Mouse (Mus musculus) bone marrow macrophage, adult 2 months (primary cell): ENCODE measurements at regions not wholly inside any gene's neighbourhood (a gene's known extent, or its start where the extent isn't known, plus 50 kb on each side); places are given as distances from the start of the nearest gene placed in this dataset.

ENCODE experiments used
- CTCF ChIP-seq: IDR thresholded peaks from 2 replicates; pipeline ENCODE4 v1.5.1; 2012; ENCODE audit warnings: low read depth, mild to moderate bottlenecking, low read length, moderate library complexity
- POLR2A ChIP-seq: IDR thresholded peaks from 2 replicates; pipeline ENCODE4 v1.6.1; 2012; ENCODE audit warnings: mild to moderate bottlenecking, low read depth, low read length, borderline replicate concordance

DNA sequence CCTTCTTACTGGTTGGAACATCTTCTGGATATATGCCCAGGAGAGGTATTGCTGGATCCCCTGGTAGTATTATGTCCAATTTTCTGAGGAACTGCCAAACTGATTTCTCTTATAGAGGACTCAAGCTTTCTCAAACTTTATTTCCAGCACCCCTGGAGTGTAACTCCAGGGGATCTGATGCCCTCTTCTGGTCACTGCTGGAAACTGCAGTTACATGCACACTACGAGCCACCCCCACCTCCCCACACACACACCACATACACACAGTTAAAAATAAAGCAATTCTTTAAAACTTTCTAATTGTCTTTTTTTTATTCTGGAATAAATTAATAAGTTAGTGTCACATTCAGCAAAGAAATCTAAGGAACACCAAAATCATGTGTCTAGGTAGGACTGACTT is 589.9 kb upstream of the Hs6st1 start:
- TF ChIP-seq CTCF (no peak), POLR2A (no peak)
